Mouse (Mus musculus): ENCODE data around the gene Edc4.
"Not testable (repeated sequence)": the region's sequence is repeated elsewhere in the genome, so short reads cannot be mapped to it uniquely, and the experiment has no call there.

Gene Edc4

DNA sequence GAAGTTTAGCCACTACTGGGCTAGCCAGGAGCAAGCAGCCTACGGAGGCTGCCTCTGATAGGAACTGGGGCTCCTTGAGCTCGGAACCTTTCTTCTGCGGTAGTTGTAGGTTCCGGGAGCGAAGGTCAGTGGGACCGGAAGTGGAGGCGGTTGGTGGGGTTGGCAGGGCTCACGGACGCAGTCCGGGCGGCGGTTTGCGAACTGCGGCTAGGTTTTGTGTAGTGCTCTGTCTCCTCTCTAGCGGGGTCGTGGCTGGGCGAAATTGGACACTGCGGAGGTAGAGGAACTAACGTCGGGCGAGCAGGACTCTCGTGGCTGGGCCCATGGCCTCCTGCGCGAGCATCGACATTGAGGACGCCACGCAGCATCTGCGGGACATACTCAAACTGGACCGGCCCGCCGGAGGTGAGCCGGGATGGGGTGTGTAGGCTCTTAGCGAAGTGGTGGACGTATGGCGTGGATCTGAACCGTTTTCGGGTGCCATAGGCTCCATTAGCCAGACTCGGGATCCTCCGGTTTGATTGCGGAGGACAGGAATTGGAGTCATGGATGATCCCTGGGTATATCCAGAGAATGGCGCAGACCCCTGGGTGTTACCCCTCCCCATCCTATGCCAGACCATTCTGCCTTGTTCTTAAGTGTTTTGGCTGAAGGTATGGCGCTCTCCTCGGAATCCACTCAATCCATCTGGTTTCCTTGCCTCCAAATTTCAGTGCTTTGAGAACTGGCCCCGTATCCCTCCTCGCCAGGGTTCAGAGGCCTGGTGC lies at the start of gene Edc4:
Edc4 (plus strand) TSS at position 128 of the 767 bp plus-strand sequence.
- DNase-seq: peak; percentile 88

DNA sequence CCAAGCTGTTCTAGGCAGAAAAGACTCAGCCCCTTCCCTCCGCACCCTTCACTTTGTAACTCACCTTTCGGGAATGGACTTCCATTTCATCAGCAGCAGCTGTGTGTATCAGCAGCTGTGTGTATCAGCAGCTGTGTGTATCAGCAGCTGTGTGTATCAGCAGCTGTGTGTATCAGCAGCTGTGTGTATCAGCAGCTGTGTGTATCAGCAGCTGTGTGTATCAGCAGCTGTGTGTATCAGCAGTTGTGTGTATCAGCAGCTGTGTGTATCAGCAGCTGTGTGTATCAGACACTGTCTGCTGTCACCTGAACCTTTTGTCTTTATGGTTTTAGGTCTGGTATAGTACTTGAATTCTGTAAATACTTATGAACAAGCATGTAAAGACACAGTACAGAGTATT lies 46.9 kb upstream of the Edc4 start:
- DNase-seq: not testable (repeated sequence)

DNA sequence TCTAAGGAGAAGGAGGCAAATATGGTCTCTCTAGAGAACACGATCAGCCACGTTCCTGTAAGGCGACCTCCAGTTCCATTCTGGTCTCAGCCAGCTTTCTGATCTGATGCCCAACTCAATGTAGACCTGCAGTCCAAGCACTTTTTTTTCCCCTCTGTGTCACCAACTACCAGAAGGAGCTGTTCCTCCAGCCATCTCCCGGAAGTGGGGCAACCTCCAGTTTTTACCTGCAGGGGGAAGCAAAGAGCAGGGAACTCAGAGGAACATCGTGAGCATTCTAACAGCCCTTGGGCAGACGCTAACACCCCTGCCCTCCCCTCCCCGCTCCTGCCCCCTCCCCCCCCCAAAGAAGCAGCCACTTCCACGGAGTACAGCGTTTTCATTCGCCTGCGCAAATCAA lies 45.4 kb upstream of the Edc4 start:
- peak; percentile 91 for DNase-seq

DNA sequence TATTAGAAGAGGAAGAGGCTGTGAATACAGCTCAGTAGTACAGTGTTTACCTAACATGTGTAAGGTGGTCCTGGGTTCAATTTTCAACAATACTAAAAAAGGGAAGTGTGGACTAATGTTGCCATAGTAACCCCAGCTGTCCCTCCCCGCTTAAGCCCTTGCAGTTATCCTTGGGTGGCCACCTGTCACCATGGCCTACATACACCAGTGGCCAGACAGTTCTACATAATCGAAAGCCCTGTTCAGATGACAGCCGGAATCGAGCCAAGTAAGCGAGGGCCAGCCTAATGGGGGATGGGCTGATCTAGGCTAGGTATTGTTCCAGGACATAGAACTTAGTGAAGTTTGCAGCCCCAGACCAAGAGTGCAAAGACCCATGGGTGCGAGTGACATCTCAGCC lies 43.7 kb upstream of the Edc4 start:
- DNase-seq: no peak

GRCm38 (mm10) chr8:105839209-105839608 lies 41.5 kb upstream of the Edc4 start:
- no peak for DNase-seq

GRCm38 (mm10) chr8:105846678-105847077 lies 34.0 kb upstream of the Edc4 start:
- no peak for DNase-seq

GRCm38 (mm10) chr8:105850014-105850413 lies 30.7 kb upstream of the Edc4 start:
- DNase-seq: no peak

DNA sequence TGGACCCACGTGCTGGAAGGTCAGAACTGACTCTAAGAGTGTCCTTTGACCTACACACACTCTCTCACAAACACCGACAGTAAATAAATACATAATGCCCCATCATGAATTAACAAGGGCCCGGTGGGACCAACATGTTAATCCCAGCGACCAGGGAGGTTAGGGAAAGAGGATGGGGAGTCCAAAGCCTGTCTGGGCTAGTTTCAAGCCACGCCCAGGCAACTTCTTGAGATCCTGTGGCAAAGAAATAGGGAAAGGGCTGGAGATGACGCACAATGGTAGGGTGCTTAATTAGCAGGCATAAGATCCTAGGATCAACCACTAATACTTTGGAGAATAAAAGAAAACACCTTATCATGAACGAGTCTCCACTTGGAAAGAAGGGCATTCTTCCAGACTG lies 30.1 kb upstream of the Edc4 start:
- no peak for DNase-seq

DNA sequence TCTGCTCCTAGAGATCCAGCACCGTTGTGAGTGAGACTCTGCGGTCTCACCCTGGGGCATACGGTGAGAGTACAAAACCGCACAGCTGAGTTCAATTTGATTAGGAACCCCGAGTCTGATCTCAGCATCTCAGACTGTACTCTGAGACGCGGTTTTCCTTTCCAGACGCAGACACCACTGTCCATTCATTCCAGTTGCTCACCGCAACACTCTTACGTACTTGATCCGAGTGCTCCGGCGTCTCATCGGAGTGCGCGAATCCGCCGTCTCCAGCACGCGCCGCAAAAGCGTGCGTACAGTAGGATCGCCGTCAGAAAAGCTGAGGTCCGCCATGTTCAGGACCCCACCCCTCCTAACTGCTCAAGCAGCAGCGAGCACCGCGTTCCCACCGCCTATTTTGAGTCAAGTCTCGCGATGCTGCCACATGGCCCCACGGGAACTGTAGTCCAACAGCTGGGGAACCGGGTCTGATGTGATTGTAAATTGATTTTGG lies 29.0 kb upstream of the Edc4 start:
- peak; percentile 94 for DNase-seq

- DNase-seq: no peak
Observed at GRCm38 (mm10) chr8:105852146-105852729, 28.4 kb upstream of the Edc4 start.

DNA sequence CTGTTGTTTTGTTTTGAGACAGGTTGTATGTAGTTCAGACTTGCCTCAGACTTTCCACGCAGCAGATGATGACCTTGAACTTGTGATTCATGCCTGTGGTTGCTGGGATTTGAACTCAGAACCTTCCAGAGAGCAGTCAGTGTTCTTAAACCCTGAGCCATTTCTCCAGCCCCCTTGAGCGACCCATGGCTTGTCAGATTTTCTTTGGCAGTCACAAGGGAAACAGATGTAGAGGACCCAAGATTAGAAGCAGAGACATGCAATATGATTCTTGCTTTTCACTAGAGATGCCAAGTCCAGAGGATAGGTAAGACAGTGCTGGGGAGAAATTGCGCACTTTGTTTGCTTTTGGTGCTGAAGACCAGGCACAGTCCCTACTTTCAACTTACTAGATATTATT lies 27.5 kb upstream of the Edc4 start, which contains the start of gene Cenpt:
Cenpt (minus strand) TSS at position 101 of the 400 bp plus-strand sequence.
- no peak for DNase-seq

DNA sequence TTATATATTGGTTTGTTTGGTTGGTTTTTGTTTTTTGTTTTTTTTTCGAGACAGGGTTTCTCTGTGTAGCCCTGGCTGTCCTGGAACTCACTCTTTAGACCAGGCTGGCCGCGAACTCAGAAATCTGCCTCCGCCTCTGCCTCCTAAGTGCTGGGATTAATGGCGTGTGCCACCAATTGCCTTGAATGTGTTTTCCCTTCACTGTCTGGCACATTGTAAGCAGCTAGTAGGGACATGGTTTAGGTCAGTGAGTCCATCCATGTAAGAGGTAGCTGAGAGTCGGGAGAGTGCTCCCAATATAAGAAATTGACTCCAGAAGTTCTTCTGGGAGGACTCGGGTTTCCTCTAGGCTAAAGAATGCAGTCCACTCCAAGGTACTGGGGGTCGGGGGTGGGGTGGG lies 26.4 kb upstream of the Edc4 start:
- no peak for DNase-seq

DNA sequence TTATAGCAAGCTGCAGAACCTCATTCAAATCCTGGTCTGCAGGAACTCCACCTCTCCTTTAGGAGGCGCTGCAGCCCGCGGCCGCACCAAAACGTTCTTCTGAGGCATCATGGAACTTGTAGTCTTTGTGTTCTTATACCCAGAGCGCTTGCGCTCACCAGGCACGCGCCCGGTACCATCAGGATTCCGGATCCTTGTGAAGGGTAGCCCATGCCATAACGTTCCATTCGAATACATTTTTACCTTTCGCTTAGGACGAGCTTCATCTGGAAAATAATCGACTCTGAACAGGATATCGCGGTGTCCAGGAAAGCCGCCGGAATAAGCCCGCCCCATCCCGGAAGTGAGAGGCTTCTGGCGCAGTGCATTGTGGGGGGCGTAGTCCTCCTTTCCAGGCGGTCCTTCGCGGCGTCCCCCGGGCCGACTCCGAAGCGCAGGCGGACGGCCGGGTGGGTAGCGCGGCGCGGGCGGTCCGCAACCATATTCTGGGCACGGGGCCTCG lies 25.9 kb upstream of the Edc4 start, which contains the start of gene Thap11:
Thap11 (plus strand) TSS at position 418 of the 502 bp plus-strand sequence.
- DNase-seq: peak; percentile 96

DNA sequence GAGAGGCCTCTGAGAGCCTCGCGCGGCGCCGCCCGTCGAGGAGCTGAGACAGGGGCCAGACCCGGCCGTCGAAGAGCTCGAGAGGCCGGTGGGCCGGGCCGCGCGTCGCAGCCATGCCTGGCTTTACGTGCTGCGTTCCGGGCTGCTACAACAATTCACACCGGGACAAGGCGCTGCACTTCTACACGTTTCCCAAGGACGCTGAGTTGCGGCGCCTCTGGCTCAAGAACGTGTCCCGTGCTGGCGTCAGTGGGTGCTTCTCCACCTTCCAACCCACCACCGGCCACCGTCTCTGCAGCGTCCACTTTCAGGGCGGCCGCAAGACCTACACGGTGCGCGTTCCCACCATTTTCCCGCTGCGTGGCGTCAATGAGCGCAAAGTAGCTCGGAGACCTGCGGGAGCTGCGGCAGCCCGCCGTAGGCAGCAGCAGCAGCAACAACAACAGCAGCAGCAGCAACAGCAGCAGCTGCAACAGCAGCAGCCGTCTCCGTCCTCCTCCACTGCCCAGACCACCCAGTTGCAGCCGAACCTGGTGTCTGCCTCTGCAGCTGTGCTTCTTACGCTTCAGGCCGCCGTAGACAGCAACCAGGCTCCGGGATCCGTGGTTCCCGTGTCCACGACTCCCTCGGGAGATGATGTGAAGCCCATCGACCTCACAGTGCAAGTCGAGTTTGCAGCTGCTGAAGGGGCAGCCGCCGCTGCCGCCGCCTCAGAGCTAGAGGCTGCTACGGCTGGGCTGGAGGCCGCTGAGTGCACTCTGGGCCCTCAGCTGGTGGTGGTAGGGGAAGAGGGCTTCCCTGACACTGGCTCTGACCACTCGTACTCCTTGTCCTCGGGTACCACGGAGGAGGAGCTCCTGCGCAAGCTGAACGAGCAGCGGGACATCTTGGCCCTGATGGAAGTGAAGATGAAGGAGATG lies 25.2 kb upstream of the Edc4 start:
- peak; percentile 60 for DNase-seq

- no peak for DNase-seq
Observed at GRCm38 (mm10) chr8:105856168-105856835, 24.4 kb upstream of the Edc4 start.

DNA sequence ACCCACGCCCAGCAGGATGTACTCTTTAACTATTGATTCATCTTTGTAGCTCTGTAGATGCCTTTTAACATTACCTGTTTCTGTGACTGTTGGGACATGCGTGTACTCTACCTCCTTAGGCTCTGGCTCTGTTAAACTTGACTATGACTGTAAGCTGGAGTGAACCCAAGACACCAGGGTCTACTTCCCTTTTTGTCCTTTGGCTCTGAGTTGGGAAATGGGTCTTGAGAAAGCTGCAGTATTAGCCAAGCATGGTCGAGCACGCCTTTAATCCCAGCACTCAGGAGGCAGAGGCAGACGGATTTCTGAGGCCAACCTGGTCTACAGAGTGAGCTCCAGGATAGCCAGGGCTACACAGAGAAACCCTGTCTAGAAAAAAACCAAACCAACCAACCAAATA lies 22.2 kb upstream of the Edc4 start:
- DNase-seq: no peak

DNA sequence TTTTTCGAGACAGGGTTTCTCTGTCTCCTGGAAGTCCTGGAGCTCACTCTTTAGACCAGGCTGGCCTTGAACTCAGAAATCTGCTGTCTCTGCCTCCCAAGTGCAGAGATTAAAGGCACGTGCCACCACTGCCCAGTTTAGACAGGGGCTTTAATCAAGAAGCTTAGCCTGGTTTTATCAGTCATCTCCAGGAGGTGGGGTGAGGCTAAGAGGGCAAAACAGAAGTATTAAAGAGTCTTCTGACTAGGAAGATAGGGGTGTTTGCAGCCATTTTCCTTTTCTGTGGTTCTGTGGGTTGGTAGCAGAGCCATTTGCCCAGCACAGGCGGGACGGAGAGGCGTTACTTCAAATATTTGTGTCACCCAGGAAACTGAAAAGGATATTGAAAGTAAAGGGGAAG lies 21.4 kb upstream of the Edc4 start:
- no peak for DNase-seq

DNA sequence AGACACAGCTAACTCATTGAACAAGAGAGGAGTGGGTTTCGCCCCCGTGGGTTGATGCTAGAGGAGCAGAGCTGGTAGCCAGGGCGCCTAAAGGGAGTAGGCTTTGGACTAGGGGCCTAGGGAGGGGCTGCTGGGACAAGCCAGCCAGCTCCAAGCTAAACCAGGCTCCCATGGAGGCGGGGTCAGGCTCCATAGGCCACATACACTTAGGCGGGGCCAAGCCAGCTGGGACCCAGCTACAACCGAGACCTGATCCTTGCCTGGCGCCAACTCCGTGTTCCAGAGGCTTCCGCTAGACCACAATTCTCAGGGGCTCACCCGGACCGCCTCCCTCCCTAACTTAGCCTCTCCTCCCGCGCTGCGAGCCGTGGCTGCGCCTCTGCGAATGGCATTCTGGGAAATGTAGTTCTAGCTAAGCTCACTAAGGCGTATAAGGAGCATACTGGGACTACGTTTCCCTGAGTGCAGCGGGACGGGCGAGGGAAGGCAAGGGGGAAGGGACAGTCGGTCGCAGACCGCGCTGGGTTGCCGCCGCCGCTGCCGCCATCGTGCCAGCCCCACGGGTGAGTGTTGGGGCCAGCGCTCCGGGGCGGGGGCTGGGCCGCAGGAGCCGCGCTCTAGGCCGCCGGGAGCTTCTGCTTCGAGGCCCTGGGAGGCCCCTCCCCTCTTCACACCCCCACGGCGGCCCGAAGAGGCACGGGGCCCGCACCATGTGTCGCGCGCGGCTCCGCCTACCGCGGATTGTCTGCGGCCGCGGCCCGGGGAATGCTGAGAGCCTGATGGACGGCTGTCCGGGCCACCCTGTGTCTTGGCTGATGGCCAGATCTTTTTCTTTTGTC lies 20.3 kb upstream of the Edc4 start, which contains the start of gene Nutf2:
Nutf2 (plus strand) TSS at position 438 of the 839 bp plus-strand sequence.
- peak; percentile 92 for DNase-seq

DNA sequence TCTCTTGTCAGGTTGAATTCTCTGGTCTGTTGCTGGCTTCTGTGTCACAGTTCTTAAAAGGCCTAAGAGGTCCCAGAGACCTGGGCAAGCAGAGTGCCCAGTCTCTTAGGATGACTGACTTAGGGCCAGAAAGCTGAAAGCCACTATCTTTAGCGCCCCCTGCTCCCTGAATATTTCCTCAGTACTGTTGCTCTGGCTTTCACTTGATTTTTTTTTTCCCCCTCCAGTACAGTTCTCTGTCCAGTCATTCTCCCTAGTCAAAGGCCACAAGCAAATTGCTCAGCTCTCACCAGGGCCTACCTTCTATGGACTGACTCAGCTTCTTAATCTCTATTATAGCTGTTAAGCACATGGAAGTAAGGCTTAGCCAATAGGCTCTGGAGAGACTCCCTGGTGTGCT lies 18.7 kb upstream of the Edc4 start:
- peak; percentile 32 for DNase-seq

GRCm38 (mm10) chr8:105866364-105867029 lies 14.2 kb upstream of the Edc4 start:
- no peak for DNase-seq

DNA sequence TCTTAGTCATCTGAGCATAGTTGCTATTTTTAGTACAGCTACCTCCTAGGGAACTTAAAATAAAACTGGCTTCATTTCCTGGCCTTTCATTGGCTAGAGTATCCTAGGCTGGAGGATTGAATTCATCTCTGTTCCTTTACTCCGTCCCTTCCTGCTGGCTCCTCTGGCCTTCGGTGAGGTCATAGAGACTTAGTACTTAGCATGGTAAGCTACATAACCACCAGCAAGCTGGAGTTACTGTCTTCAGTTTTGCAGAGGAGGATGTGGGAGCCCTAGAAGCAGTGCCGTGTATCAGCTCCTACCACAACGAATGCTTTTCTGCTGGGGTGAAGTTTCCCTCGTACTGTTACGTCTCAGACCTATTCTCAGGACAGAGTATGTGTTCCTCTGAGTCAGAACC lies 6.4 kb upstream of the Edc4 start:
- DNase-seq: no peak
